Mouse (Mus musculus) heart, adult 11 months (tissue): ENCODE data around the gene Hip1.
A peak's percentile ranks its signal among the peaks of the same experiment; 100 is the strongest.

Source experiments
- DNase-seq: peaks from one replicate; pipeline ENCODE4 v3.0.0; 2022

Hip1 gene

GRCm38 (mm10) chr5:135544865-135545797 is at the start of gene Hip1:
TSS of gene Hip1 (minus strand) at chr5:135545120.
- peak; percentile 100 for DNase-seq

- DNase-seq, result peak; percentile 75
Observed at GRCm38 (mm10) chr5:135589996-135590784, 45.3 kb upstream of the Hip1 start.

GRCm38 (mm10) chr5:135587764-135588163 is 42.8 kb upstream of the Hip1 start:
- DNase-seq, result peak; percentile 46

GRCm38 (mm10) chr5:135585691-135586090 is 40.8 kb upstream of the Hip1 start:
- DNase-seq, result peak; percentile 80

- peak; percentile 78 for DNase-seq
Observed at GRCm38 (mm10) chr5:135582330-135582729, 37.4 kb upstream of the Hip1 start.

GRCm38 (mm10) chr5:135579331-135579751 is 34.4 kb upstream of the Hip1 start:
- peak; percentile 73 for DNase-seq

GRCm38 (mm10) chr5:135576055-135576454 is 31.1 kb upstream of the Hip1 start:
- peak; percentile 74 for DNase-seq

- DNase-seq, result peak; percentile 98
Observed at GRCm38 (mm10) chr5:135573006-135573405, 28.1 kb upstream of the Hip1 start, which contains the start of gene Ccl24. TSS of gene Ccl24 (minus strand) at chr5:135573049.

GRCm38 (mm10) chr5:135568698-135569097 is 23.8 kb upstream of the Hip1 start:
- no peak for DNase-seq

GRCm38 (mm10) chr5:135567556-135568265 is 22.8 kb upstream of the Hip1 start:
- no peak for DNase-seq

- DNase-seq, result no peak
Observed at GRCm38 (mm10) chr5:135563469-135563868, 18.5 kb upstream of the Hip1 start, which contains the start of gene Ccl26. TSS of gene Ccl26 (minus strand) at chr5:135563569.

- DNase-seq, result no peak
Observed at GRCm38 (mm10) chr5:135557671-135558070, 12.8 kb upstream of the Hip1 start.

- no peak for DNase-seq
Observed at GRCm38 (mm10) chr5:135557051-135557450, 12.1 kb upstream of the Hip1 start.

GRCm38 (mm10) chr5:135556259-135556658 is 11.3 kb upstream of the Hip1 start:
- no peak for DNase-seq

- DNase-seq, result no peak
Observed at GRCm38 (mm10) chr5:135551591-135551990, 6.7 kb upstream of the Hip1 start.

- DNase-seq, result no peak
Observed at GRCm38 (mm10) chr5:135550910-135551309, 6.0 kb upstream of the Hip1 start.

GRCm38 (mm10) chr5:135547990-135548389 is 3.1 kb upstream of the Hip1 start:
- no peak for DNase-seq

- DNase-seq, result peak; percentile 96
Observed at GRCm38 (mm10) chr5:135544032-135544558, 825 bp downstream of the Hip1 start.

GRCm38 (mm10) chr5:135537794-135538214 is 7.1 kb downstream of the Hip1 start:
- peak; percentile 92 for DNase-seq

GRCm38 (mm10) chr5:135537326-135537725 is 7.6 kb downstream of the Hip1 start:
- peak; percentile 97 for DNase-seq

GRCm38 (mm10) chr5:135535867-135536266 is 9.1 kb downstream of the Hip1 start:
- DNase-seq, result no peak

GRCm38 (mm10) chr5:135533431-135533830 is 11.5 kb downstream of the Hip1 start:
- DNase-seq, result peak; percentile 99
